Mouse (Mus musculus) lung, embryonic 14.5 days (tissue): Measurements from ENCODE around the gene Timm22. TPM values are rescaled to one million over a fixed set of nuclear protein-coding genes. Genes with fewer than 3 reads are reported as not detected.
A peak's percentile ranks its signal among the peaks of the same experiment; 100 is the strongest.

Experiments
- ATAC-seq: fragments of 200-750 bp; cut with Nextera tagmentation; 2 replicates; pipeline ENCODE4 v1.8.0; 2017; ENCODE audit warnings: mild to moderate bottlenecking, moderate TSS enrichment, moderate library complexity; ENCODE audit not compliant: insufficient read depth
- DNase-seq: peaks from one replicate; pipeline ENCODE4 v3.0.0-alpha.2; 2015
- H3K27ac ChIP-seq: fragments of 300-500 bp; sonication (generic); 2 replicates; pipeline ENCODE4 v1.5.1; 2014; ENCODE audit warnings: low read depth, mild to moderate bottlenecking, moderate library complexity
- H3K27me3 ChIP-seq: fragments of 300-500 bp; sonication (generic); 2 replicates; pipeline ENCODE4 v1.6.1; 2014; ENCODE audit warnings: low read length, control low read depth; ENCODE audit not compliant: insufficient read depth
- H3K36me3 ChIP-seq: fragments of 300-500 bp; sonication (generic); 2 replicates; pipeline ENCODE4 v1.6.1; 2014; ENCODE audit warnings: control low read depth; ENCODE audit not compliant: insufficient read depth
- H3K4me1 ChIP-seq: fragments of 300-500 bp; sonication (generic); 2 replicates; pipeline ENCODE4 v1.6.1; 2014; ENCODE audit warnings: antibody characterized with exemption, control low read depth; ENCODE audit not compliant: insufficient read depth
- H3K4me2 ChIP-seq: fragments of 300-500 bp; sonication (generic); 2 replicates; pipeline ENCODE4 v1.6.1; 2014; ENCODE audit warnings: mild to moderate bottlenecking
- H3K4me3 ChIP-seq: fragments of 300-500 bp; sonication (generic); 2 replicates; pipeline ENCODE4 v1.5.1; 2014; ENCODE audit warnings: low read depth, low read length
- H3K9ac ChIP-seq: fragments of 300-500 bp; sonication (generic); 2 replicates; pipeline ENCODE4 v1.6.1; 2014
- H3K9me3 ChIP-seq: fragments of 300-500 bp; sonication (generic); 2 replicates; pipeline ENCODE4 v1.6.1; 2016; ENCODE audit warnings: low read depth, low read length, control low read depth
- CTCF ChIP-seq: IDR thresholded peaks from 2 replicates; pipeline ENCODE4 v1.5.1; 2016; ENCODE audit warnings: antibody characterized with exemption, low read depth
- WGBS: fragments of 180-500 bp; shearing (Covaris S2); extraction: QIAGEN DNeasy Blood & Tissue Kit; methylation state at CpG from one replicate; pipeline ENCODE4 v1.1.7; 2014; 5-methylcytosine and 5-hydroxymethylcytosine counted together
- polyA plus RNA-seq: library from polyadenylated mRNA; unstranded; fragments of >200 nt; fragmentation: Nextera tagmentation; extraction: Ambion mirVana; gene quantifications from 2 replicates; pipeline ENCODE4 v1.2.1, GENCODE M21; 2014

Timm22 gene
- polyA plus RNA-seq, 1 experiment from 2014 or later: 127 TPM

GRCm38 (mm10) chr11:76387097-76387496 lies 19.7 kb upstream of the Timm22 start:
- Histone ChIP-seq H3K27me3 (no peaks in the 10 kb centered on the region), H3K36me3 (0 out of 2 replicates have a peak, but pooled peaks cover 3% of the 10 kb centered on the region), H3K9ac (no peak overlapping the region), H3K4me1 (peaks cover 24% of the 10 kb centered on the region; the same call in 1 of the 2 replicates), H3K27ac (no peak overlapping the region), H3K4me3 (no peak overlapping the region), H3K4me2 (no peak overlapping the region), H3K9me3 (no peaks in the 10 kb centered on the region)
- ATAC-seq (no peak), DNase-seq (no peak)
- peak; percentile 49 for TF ChIP-seq CTCF
- WGBS: 87% methylated on average over 1 of the region's 1 CpGs

GRCm38 (mm10) chr11:76388711-76389110 lies 18.0 kb upstream of the Timm22 start:
- H3K4me2 ChIP-seq: peak overlapping the region; percentile 39; the same call in 1 of the 2 replicates

GRCm38 (mm10) chr11:76392532-76392931 lies 14.2 kb upstream of the Timm22 start:
- 83% methylated on average over 7 of the region's 7 CpGs for WGBS
- H3K36me3 ChIP-seq: 0 out of 2 replicates have a peak, but pooled peaks cover 3% of the 10 kb centered on the region
- no peak for TF ChIP-seq CTCF
- no peak overlapping the region for H3K4me3 ChIP-seq
- H3K9me3 ChIP-seq: no peaks in the 10 kb centered on the region
- H3K4me2 ChIP-seq: no peak overlapping the region
- H3K27ac ChIP-seq: no peak overlapping the region
- DNase-seq (no peak), ATAC-seq (no peak)
- no peak overlapping the region for H3K9ac ChIP-seq
- H3K4me1 ChIP-seq: peaks cover 10% of the 10 kb centered on the region; the same call in 1 of the 2 replicates
- H3K27me3 ChIP-seq: no peaks in the 10 kb centered on the region

More at GRCm38 (mm10) chr11:76388711-76389110, 18.0 kb upstream of the Timm22 start:
- Histone ChIP-seq H3K27me3 (no peaks in the 10 kb centered on the region), H3K9ac (no peak overlapping the region), H3K36me3 (0 out of 2 replicates have a peak, but pooled peaks cover 3% of the 10 kb centered on the region), H3K4me1 (peaks cover 24% of the 10 kb centered on the region; the same call in 1 of the 2 replicates), H3K9me3 (no peaks in the 10 kb centered on the region), H3K4me3 (no peak overlapping the region), H3K27ac (no peak overlapping the region)
- 17% methylated on average over 7 of the region's 7 CpGs for WGBS
- TF ChIP-seq CTCF: no peak
- DNase-seq (no peak), ATAC-seq (no peak)

GRCm38 (mm10) chr11:76392996-76393395 lies 13.8 kb upstream of the Timm22 start:
- ATAC-seq (no peak), DNase-seq (no peak)
- Histone ChIP-seq H3K9ac (no peak overlapping the region), H3K36me3 (0 out of 2 replicates have a peak, but pooled peaks cover 3% of the 10 kb centered on the region), H3K4me3 (no peak overlapping the region), H3K27me3 (no peaks in the 10 kb centered on the region), H3K9me3 (no peaks in the 10 kb centered on the region), H3K27ac (no peak overlapping the region), H3K4me2 (no peak overlapping the region), H3K4me1 (peaks cover 10% of the 10 kb centered on the region; the same call in 1 of the 2 replicates)
- no peak for TF ChIP-seq CTCF
- WGBS: 84% methylated on average over 11 of the region's 11 CpGs

GRCm38 (mm10) chr11:76397650-76398311 lies 9.0 kb upstream of the Timm22 start:
- Histone ChIP-seq H3K36me3 (no peaks in the 10 kb centered on the region), H3K27me3 (no peaks in the 10 kb centered on the region), H3K9me3 (no peaks in the 10 kb centered on the region), H3K9ac (peak overlapping the region; percentile 81), H3K4me3 (peak overlapping the region; percentile 83), H3K4me2 (peak overlapping the region; percentile 73), H3K27ac (peak overlapping the region; percentile 88; the same call in 1 of the 2 replicates), H3K4me1 (no peaks in the 10 kb centered on the region)
- ATAC-seq (peak; percentile 17), DNase-seq (peak; percentile 62)
- TF ChIP-seq CTCF: no peak
- under 1% methylated on average over 26 of the region's 26 CpGs for WGBS

- peak; percentile 76 for ATAC-seq
- Histone ChIP-seq H3K27me3 (no peaks in the 10 kb centered on the region), H3K4me1 (no peaks in the 10 kb centered on the region), H3K4me2 (peak overlapping the region; percentile 73), H3K9me3 (no peaks in the 10 kb centered on the region), H3K36me3 (no peaks in the 10 kb centered on the region), H3K27ac (peak overlapping the region; percentile 88), H3K4me3 (peak overlapping the region; percentile 83), H3K9ac (peak overlapping the region; percentile 81)
- under 1% methylated on average over 33 of the region's 33 CpGs for WGBS
- TF ChIP-seq CTCF: no peak
- DNase-seq: no peak
Measured at GRCm38 (mm10) chr11:76398312-76398797, 8.4 kb upstream of the Timm22 start.
